Mouse (Mus musculus): ENCODE measurements around the gene Rfng.

DNA sequence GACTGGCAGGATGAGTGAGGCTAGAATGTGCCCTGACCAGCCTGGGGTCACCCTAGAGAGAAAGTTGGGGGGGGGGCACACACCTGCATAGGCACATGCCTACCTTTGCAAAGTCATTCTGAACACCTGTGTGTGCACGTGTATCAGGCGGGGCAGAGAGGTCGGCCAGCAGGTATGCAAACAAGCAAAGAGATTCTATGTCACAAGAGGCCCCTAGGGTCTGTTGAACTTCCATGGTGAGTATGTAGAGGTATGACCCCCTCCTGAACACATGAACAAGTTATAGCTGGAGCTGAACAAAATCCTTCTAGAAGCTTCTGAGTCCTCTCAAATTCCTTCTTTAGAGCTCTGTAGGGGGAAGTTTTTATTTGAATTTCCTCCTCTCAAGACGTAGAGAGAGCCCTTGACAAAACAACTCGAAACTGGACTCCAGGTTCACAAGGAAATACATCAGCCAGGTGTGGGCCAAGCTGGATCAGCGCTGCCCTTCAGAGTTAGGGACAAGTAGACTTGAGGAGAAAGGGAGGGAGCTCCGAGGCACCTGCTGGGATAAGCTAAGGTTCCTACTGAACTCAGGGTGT lies 39.8 kb downstream of the Rfng start:
- TF ChIP-seq POLR2A (IDR thresholded peaks at IDR 0.05; ENCODE audit: insufficient read depth, low read depth, low read length), result no peak
- no peak for TF ChIP-seq CTCF (IDR thresholded peaks at IDR 0.05; ENCODE audit: insufficient read depth, low read depth, low read length)
